Mouse (Mus musculus) mouse trophoblast stem cell (cell line): Measurements from ENCODE around the gene Sh2d3c.

ENCODE experiments used
- in situ Hi-C, 2 experiments: fragments of 300-500 bp; cut with MseI, MboI; formaldehyde crosslinking; loops; 2 replicates in 1 of 2; 3 replicates in 1 of 2; pipeline ENCODE4 v1.15.1; 2025

Sh2d3c gene

GRCm38 (mm10) chr2:32751665-32752033 is 30.8 kb downstream of the Sh2d3c start:
- in situ Hi-C loops = no loop called here

GRCm38 (mm10) chr2:32752181-32752580 is 31.3 kb downstream of the Sh2d3c start:
- in situ Hi-C loops = no loop called here

DNA sequence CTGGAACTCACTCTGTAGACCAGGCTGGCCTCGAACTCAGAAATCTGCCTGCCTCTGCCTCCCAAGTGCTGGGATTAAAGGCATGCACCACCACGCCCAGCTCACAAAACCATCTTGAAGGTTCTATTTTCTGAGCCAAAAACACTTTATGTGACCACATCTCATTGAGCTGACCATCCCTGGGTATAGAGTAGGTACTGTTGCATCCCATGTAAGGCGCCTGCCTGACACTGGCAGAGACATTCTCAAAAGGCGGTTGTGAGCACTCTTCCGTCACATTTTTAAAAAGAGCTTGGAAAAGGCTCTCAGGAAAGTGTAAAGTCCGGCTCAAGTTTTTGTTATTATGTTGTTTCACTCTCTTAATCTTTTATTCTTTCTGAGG is 35.8 kb downstream of the Sh2d3c start:
- in situ Hi-C loops = loop anchor here in 1 of 2 experiments (5.0 kb wide), 1 partner anchor 44 kb away; the partner anchor contains the start of gene Cdk9

- in situ Hi-C loops = loop anchor here in 1 of 2 experiments (5.0 kb wide), 1 partner anchor 45 kb away; the partner anchor contains the start of gene Cdk9
These were observed 36.4 kb downstream of the Sh2d3c start, which contains the start of gene Tor2a for GRCm38 (mm10) chr2:32757056-32757845. Gene Tor2a (plus strand): TSS chr2:32757234.

DNA sequence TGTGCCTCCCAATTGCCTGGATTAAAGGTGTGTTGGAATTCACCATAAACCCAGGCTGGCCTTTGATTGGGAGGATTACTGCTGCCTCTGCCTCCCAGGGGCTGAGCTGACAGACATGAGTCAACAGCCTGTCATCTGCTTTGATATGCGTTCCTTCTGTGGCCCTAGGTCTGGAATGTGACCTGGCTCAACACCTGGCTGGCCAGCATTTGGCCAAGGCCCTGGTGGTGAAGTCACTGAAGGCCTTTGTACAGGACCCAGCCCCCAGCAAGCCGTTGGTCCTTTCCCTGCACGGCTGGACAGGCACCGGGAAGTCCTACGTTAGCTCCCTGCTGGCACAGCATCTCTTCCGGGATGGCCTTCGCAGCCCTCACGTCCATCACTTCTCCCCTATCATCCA is 37.6 kb downstream of the Sh2d3c start:
- in situ Hi-C loops = loop anchor here in 1 of 2 experiments (5.0 kb wide), 1 partner anchor 46 kb away; the partner anchor contains the start of gene Cdk9

- in situ Hi-C loops = loop anchor here in 1 of 2 experiments (5.0 kb wide), 1 partner anchor 47 kb away; the partner anchor contains the start of gene Cdk9
These were observed 38.1 kb downstream of the Sh2d3c start for GRCm38 (mm10) chr2:32759001-32759400.

DNA sequence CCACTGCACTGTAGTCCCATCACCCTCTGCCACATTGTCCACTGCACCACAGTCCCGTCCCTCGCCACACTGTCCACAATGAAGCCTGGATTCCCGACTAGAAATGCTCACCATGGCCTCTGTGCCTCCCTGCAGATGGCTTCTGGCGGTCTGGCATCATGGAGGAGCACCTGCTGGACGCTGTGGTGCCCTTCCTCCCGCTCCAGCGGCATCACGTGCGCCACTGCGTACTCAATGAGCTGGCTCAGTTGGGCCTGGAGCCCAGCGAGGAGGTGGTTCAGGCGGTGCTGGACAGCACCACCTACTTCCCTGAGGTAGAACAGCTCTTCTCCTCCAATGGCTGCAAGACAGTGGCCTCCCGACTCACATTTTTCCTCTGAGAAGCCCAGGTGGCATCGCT is 40.5 kb downstream of the Sh2d3c start:
- in situ Hi-C loops = no loop called here

GRCm38 (mm10) chr2:32761859-32762258 is 41.0 kb downstream of the Sh2d3c start:
- in situ Hi-C loops = no loop called here

DNA sequence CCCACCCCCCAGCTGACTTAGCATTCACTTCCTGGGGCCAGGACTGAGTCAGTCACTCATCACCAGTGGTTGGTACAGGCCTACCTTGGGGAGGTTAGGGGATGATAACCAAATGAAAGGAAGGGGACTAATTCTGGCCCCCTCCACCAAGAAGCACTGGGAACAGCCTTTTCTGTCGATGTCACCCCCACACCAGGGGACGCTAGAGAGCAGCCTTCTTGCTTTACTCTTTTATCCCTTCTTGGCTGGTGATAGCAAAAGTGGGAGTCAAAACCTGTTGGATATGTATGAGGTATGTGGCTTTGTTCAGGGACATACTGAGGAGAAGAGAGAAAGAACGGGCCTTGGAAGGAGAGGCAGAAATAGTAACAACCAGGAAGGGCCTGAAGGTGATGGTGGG is 42.5 kb downstream of the Sh2d3c start:
- in situ Hi-C loops = no loop called here

- in situ Hi-C loops = no loop called here
These were observed 46.4 kb downstream of the Sh2d3c start for GRCm38 (mm10) chr2:32767241-32767640.

GRCm38 (mm10) chr2:32768661-32769285 is 47.9 kb downstream of the Sh2d3c start:
- in situ Hi-C loops = no loop called here

GRCm38 (mm10) chr2:32769327-32770085 is 48.7 kb downstream of the Sh2d3c start:
- in situ Hi-C loops = no loop called here

DNA sequence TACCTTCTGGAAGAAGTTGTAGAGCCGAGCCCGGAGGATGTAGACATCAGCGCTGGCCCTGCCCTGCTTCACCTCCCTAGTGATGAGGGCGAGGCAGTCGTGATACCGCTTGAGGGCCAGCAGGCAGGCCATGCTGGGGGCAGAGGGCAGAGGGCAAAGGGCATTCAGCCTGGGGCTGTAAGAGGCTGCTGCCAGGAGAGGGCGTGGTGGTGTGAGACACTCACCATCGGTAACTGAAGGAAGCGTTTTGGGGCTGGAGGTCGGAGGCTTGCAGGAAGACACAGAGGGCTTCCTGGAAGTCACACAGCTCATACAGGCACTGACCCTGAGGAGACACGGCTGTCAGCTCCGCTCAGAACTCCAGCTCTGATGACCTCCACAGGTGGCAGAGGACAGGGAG is 51.0 kb downstream of the Sh2d3c start:
- in situ Hi-C loops = no loop called here

DNA sequence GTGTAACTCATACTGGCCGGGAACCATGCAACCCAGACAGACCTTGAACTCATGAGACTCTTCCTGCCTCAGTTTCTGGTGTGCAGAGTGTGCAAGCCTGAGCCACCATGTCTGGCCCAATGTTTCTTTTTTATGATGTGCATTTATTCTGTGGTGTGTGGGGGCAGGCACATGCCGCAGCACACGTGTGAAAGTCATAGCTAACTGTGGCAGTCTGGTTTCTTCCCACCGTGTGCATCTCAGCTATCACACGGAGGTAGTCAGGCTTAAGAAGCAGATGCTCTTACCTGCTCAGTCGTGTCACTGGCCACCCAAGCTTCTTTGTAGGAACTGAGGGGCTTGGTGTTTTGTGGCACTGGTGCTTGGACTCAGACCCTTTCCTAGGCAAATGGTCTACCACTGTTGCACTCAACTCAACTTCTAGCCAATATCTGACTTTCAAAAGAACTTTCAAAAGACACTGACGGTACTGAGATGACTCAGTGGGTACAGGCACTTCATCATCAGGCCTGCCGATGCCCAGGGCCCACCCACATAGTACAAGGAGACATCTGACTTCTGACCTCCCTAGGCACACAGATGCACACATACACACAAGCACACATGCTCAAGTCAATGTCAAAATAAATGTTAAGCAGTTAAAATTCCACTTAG is 51.9 kb downstream of the Sh2d3c start:
- in situ Hi-C loops = no loop called here

GRCm38 (mm10) chr2:32775359-32776074 is 54.7 kb downstream of the Sh2d3c start, which contains the start of the genes Ttc16 and Ptrh1:
Gene Ttc16 (minus strand): TSS chr2:32775633.
Gene Ptrh1 (plus strand): TSS chr2:32775786.
- in situ Hi-C loops = loop anchor here in 1 of 2 experiments (5.0 kb wide), 1 partner anchor 77 kb away; no protein-coding TSS in a partner anchor

DNA sequence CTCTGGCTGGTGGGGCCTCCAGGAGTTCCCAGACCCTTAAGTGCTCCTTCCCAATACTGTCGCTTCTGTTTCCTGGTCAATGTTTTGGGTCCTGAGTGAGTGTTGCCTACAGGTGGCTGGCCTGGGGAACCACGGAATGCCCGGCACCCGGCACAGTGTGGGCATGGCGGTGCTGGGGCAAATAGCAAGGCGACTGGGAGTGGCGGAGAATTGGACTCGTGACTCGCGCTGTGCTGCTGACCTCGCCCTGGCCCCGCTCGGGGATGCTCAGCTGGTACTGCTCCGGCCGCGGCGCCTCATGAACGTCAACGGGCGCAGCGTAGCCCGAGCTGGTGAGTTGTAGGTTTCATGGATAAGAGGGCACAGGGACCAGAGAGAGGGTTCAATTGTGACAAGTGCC is 55.3 kb downstream of the Sh2d3c start:
- in situ Hi-C loops = loop anchor here in 1 of 2 experiments (5.0 kb wide), 1 partner anchor 76 kb away; no protein-coding TSS in a partner anchor

DNA sequence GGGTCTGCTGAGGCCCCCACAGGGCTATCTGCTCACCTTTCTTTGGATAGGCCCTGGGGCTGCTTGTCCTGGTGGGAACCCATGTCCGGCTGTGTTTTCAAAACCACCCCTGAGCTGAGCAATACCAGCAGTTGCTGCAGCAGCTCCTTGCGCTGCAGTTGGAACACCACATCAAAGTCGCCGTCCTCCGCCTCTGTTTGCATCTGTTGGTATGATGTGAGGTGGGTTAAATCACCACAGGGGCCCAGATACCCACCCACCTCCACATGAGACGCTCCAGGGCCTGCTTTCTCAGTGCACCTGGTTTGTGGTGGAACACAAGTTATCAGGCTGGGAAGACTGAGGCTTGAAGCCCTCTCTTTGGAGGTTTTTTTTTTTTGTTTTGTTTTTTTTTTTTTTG is 57.2 kb downstream of the Sh2d3c start:
- in situ Hi-C loops = loop anchor here in 1 of 2 experiments (5.0 kb wide), 1 partner anchor 74 kb away; no protein-coding TSS in a partner anchor

DNA sequence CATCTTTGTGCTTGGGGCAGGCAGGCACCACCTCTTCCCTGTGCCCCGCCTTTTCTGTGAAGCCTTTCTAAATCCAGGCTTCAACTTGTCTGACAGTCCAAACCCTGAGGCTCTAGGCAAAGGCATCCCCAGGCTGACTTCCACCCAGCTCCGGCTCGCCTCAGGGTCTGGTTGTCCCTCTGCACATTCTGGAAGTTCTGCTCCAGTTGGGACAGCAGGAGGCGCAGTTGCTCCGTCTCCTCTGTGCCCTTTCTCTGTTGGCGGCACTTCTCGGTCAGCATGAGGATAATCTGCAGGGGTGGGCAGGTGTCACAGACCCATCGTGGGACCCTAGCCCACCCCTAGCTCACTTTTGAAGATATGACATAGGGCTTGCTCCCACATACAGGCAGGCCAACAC is 58.3 kb downstream of the Sh2d3c start:
- in situ Hi-C loops = loop anchor here in 1 of 2 experiments (5.0 kb wide), 1 partner anchor 73 kb away; no protein-coding TSS in a partner anchor

DNA sequence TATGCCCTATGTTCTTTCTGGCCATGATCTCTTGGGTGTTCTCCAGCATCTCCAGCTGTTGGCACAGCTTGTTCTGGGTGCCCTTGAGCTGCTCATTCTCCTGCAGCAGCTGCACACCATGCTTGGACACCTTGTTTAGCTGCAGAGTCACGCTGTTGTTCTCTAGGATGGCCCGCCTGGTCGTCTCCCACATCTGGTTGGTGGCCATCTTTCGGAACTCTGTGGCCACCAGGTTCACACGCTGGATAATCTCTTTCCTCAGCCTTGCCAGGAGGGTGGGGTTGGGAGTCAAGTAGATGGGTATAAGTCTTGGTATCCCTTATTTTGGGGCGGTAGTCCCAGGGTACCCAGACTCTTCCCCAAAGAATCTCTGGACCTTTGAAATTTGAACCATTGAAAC is 58.9 kb downstream of the Sh2d3c start:
- in situ Hi-C loops = loop anchor here in 1 of 2 experiments (5.0 kb wide), 1 partner anchor 73 kb away; no protein-coding TSS in a partner anchor

DNA sequence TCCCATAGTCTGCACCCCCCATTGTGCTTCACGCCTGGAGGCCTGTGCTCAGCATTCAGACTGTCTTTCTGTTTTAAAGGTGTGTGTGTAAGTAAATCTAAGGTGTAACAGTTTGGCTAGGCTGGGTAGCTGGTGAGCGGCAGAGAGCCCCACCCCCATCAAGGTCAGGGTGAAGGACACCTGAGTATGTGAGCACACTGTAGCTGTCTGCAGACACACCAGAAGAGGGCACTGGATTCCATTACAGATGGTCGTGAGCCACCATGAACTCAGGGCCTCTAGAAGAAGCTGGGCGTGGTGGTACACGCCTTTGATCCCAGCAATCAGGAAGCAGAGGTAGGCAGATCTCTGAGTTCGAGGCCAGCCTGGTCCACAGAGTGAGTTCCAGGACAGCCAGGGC is 60.9 kb downstream of the Sh2d3c start:
- in situ Hi-C loops = no loop called here
